Mouse (Mus musculus) kidney, adult 2 months (tissue): ENCODE results near the gene Pus3. TPM values are rescaled to one million over a fixed set of nuclear protein-coding genes. Genes with fewer than 3 reads are reported as not detected.

Experiments used
- DNase-seq: peaks from one replicate; pipeline ENCODE4 v3.0.0; 2021
- H3K27ac ChIP-seq: fragments of 200-500 bp; 2 replicates; pipeline ENCODE4 v1.5.1; 2012; ENCODE audit warnings: low read depth, low read length, control low read depth, inconsistent platforms; ENCODE audit not compliant: insufficient read depth
- H3K27me3 ChIP-seq: fragments of 200-500 bp; replicated peaks from 2 replicates; pipeline ENCODE4 v1.6.1; 2012; ENCODE audit warnings: mild to moderate bottlenecking, moderate library complexity, low read length, inconsistent platforms; ENCODE audit not compliant: control insufficient read depth, insufficient read depth
- H3K36me3 ChIP-seq: fragments of 200-500 bp; 2 replicates; pipeline ENCODE4 v1.6.1; 2012; ENCODE audit warnings: mild to moderate bottlenecking, moderate library complexity, low read length, inconsistent platforms; ENCODE audit not compliant: control insufficient read depth, insufficient read depth
- H3K4me1 ChIP-seq: fragments of 200-500 bp; 2 replicates; pipeline ENCODE4 v1.6.1; 2011; ENCODE audit warnings: low read length; ENCODE audit not compliant: control insufficient read depth, insufficient read depth
- H3K4me3 ChIP-seq: fragments of 200-500 bp; 2 replicates; pipeline ENCODE4 v1.5.1; 2011; ENCODE audit warnings: mild to moderate bottlenecking, low read depth, low read length, control low read depth; ENCODE audit not compliant: insufficient read depth
- CTCF ChIP-seq: fragments of 200-500 bp; conservative IDR thresholded peaks from 2 replicates; pipeline ENCODE4 v1.5.1; 2011; ENCODE audit warnings: low read depth, mild to moderate bottlenecking, control low read depth, low read length, moderate library complexity, mixed read lengths; ENCODE audit not compliant: insufficient read depth, insufficient read length
- POLR2A ChIP-seq: fragments of 200-500 bp; IDR thresholded peaks from one replicate; pipeline ENCODE4 v1.6.1; 2011; ENCODE audit warnings: low read depth, low read length, control low read depth
- WGBS: fragments of 180-500 bp; shearing (Covaris S2); methylation state at CpG from one replicate; pipeline ENCODE4 v1.1.7; 2018; 5-methylcytosine and 5-hydroxymethylcytosine counted together
- polyA plus RNA-seq: library from polyadenylated mRNA; depleted of rRNA; stranded (reverse); fragments of >200 nt; gene quantifications from 2 replicates; pipeline ENCODE4 v1.2.3, GENCODE M21; 2012; rRNA removed

The Pus3 gene
- 2.1 and 2.8 TPM in 2 replicates for polyA plus RNA-seq

DNA sequence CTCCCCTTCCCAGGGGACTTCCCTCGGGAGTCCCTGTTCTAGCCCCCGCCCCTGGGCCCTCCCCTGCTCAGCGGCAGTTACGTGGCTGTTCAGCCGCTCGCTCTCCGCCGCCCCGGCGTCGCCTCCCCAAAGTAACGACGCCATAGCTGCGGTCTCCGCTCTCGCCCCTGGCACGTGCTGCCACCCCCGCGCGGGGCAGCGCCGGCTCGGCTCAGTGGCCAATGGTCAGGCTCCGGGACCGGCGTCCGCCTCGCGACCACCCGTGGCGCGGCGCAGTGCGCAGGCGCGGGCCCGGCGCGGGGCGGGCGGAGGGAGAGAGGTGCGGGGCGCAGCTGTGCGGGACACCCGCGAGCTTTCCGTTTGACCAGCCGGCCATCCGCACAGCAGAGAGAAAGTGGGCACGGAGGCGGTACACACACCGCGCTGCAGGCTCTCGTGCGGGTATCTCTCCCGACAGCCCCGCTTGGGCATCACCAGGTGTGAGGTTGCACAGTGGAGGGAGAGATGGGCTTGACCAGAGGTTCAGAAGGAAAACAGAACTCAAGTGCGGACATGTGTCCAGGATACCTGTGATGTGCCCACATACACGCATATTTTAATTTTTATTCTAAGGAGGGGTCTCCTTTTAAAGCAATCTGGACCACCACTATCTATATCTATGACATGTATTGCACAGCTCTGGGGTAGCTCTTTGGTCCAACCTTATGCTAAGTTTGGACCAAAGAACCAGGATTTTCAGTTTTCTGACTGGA is at the start of gene Pus3, which contains the start of gene Ddx25:
Gene Pus3, plus strand, starts transcription at position 339 of the 752 bp plus-strand sequence.
Gene Ddx25, minus strand, starts transcription at position 272 of the 752 bp plus-strand sequence.
- no peak within 1 kb of the TSS for H3K27ac ChIP-seq

DNA sequence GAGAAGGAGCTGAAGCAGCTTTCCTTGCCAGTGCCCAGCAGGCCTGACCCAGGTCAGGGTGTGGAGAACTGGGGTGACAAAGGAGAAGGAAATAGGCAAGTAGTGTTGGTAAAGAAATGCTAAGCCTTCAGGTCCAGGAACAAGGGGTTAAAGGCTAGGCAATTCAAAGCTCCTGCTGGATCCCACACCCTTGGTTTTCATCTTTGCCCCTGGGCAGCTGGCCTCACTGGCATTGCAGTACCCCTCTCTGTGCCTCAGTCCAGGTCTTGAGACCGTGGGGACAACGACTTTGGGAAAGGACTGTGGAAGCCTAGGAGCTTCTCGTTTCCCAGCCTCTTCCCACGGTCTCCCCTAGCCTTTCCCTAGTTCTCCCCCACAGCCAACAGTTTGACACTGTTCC is 44.5 kb upstream of the Pus3 start:
- Histone ChIP-seq H3K36me3 (no peaks in the 10 kb centered on the region), H3K4me1 (no peaks in the 10 kb centered on the region), H3K27me3 (no peaks in the 10 kb centered on the region), H3K4me3 (no peak overlapping the region), H3K27ac (no peak overlapping the region)
- no peak for DNase-seq
- TF ChIP-seq POLR2A: no peak
- WGBS: 86% methylated on average over 4 of the region's 4 CpGs

More for the DNA sequence above, at the start of gene Pus3, which contains the start of gene Ddx25:
- Histone ChIP-seq H3K4me1 (no peaks in the 10 kb centered on the region; the same call in 1 of the 2 replicates), H3K4me3 (peak within 1 kb of the TSS; percentile 78), H3K27me3 (no peaks in the 10 kb centered on the region), H3K36me3 (no peaks in the 10 kb centered on the region)
- DNase-seq: no peak
- TF ChIP-seq CTCF: no peak
- TF ChIP-seq POLR2A: no peak
- 1% methylated on average over 59 of the region's 59 CpGs for WGBS

DNA sequence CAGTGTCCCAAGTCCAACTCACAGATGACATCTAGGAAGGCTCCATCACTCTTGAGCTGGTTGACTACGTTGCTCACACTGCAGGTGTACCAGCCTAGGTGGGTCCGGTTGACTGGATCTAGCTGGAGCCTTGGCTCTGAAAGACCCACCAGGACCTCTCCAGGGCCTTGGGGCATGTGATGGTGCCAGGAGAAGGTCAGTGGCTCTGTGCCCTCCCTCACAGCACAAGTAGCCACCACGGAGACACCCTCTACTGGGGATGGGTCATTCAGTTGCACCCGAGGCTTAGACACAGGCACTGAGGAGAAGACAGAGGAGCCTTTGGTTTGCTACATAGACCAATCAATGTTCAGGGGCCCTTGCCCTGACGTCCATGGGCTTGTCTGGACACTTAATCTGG is 42.2 kb upstream of the Pus3 start:
- WGBS: 87% methylated on average over 5 of the region's 5 CpGs
- Histone ChIP-seq H3K27ac (no peak overlapping the region), H3K4me3 (no peak overlapping the region), H3K27me3 (no peaks in the 10 kb centered on the region), H3K4me1 (no peaks in the 10 kb centered on the region), H3K36me3 (no peaks in the 10 kb centered on the region)
- DNase-seq: no peak
- TF ChIP-seq CTCF (no peak), POLR2A (no peak)

DNA sequence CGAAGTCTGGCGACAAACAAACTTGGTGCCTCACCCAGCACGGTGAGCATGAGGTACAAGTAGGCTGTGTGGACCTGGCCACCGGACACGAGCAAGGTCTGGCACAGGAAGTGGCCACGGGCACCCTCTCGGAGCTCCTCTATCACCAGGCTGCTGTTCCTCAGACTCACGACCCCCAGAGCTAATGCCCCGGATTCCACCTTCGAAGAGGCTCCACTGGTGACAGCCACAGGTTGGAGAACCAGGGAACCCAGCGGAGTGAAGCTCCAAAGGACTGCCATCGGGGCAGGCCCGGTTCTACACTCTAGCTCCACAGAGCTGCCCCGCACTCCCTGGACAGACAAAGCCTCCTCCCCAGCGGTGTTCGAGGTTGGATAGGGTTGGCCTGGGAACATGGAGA is 41.7 kb upstream of the Pus3 start:
- TF ChIP-seq CTCF (no peak), POLR2A (no peak)
- Histone ChIP-seq H3K36me3 (no peaks in the 10 kb centered on the region), H3K4me3 (no peak overlapping the region), H3K27ac (no peak overlapping the region), H3K27me3 (no peaks in the 10 kb centered on the region), H3K4me1 (no peaks in the 10 kb centered on the region)
- DNase-seq: no peak
- WGBS: 92% methylated on average over 16 of the region's 16 CpGs

DNA sequence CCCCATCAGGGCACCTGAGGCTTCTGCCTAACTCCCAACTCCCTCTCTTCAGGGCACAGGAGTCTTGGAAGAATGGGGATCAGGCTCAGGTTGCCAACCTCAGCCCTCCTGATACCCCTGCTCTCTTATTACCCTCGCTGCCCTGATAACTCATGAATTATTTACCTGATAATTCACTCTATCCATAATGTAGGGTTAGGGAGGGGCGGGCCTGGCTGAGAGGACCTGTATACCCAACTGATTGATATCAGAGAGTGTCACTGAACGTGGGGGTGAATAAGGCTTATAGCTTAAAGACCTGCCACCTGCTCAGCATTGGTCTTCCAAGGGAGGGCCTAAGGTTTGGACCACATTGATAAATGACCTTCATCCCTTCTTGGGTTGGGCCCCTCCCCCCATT is 40.2 kb upstream of the Pus3 start, which contains the start of gene Gm1113:
Gene Gm1113, minus strand, starts transcription at position 101 of the 400 bp plus-strand sequence.
- WGBS: 88% methylated on average over 3 of the region's 3 CpGs
- no peaks in the 10 kb centered on the region for H3K4me1 ChIP-seq
- no peak within 1 kb of the TSS for H3K27ac ChIP-seq
- H3K27me3 ChIP-seq: no peaks in the 10 kb centered on the region
- H3K36me3 ChIP-seq: no peaks in the 10 kb centered on the region
- H3K4me3 ChIP-seq: no peak within 1 kb of the TSS
- TF ChIP-seq POLR2A: no peak
- no peak for TF ChIP-seq CTCF
- DNase-seq: no peak

DNA sequence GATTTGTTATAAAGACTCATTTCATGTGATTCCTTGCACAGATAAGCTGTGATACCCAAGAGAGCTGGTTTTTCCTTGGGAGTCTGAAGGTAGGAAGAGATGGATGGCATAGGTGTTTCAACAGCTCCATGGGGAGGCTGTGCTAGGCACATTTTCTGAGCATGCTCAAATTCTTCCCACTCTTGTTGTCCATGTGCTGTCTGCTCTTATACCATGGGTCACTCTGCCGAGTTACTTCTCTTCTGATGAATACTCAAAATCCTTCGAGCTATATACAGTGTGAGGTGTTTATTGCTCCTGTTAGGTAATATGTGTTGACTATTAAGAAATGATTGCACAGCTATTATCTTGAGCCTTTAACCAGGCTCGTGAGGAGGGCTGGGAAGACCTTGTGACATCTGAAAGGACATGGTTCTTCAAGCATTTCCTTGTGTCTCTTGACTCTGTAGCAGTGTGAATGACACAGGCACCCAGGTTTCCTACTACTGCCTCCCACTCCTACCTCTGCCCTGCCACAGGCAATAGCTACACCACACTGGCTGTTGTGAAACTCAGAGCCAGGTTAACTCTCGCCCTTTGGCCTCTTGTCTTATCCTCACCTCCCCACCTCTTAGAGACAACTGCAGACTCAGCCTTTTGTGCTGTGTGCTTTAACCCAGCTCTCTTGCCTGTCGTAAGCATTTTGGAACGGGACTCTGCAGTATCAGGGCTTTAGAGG is 37.6 kb upstream of the Pus3 start:
- TF ChIP-seq CTCF (no peak), POLR2A (no peak)
- peak; percentile 40 for DNase-seq
- Histone ChIP-seq H3K27ac (no peak overlapping the region), H3K4me3 (no peak overlapping the region), H3K27me3 (no peaks in the 10 kb centered on the region), H3K4me1 (no peaks in the 10 kb centered on the region), H3K36me3 (no peaks in the 10 kb centered on the region)
- WGBS: 65% methylated on average over 6 of the region's 6 CpGs

DNA sequence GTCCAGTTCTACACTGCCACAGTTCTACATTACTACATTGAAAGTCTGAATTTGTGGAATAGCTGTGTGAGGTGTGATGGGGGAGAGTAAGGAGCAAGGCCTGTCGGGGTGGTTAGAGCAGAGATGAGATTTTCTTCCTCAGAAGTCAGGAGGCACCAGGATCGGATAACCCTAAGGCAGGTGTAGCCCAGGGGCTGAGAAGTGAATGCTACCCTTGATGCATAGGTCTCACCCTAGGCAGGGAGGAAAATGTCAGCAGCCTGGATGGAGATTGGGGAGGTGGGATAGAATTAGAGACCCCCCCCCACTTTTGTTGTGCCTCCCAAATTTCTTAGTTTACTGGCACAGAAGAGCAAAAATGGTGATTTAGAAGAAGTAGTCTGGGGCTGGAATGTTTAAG is 36.2 kb upstream of the Pus3 start:
- no peak overlapping the region for H3K4me3 ChIP-seq
- TF ChIP-seq CTCF: no peak
- no peak for TF ChIP-seq POLR2A
- no peaks in the 10 kb centered on the region for H3K4me1 ChIP-seq
- no peak for DNase-seq
- WGBS: 72% methylated on average over 2 of the region's 2 CpGs
- no peak overlapping the region for H3K27ac ChIP-seq
- H3K27me3 ChIP-seq: no peaks in the 10 kb centered on the region
- H3K36me3 ChIP-seq: no peaks in the 10 kb centered on the region
